Mouse (Mus musculus): ENCODE results near the gene Prom2. TPM values are rescaled to one million over a fixed set of nuclear protein-coding genes. Genes with fewer than 3 reads are reported as not detected.
A peak's percentile ranks its signal among the peaks of the same experiment; 100 is the strongest.

Gene Prom2
- total RNA-seq (2021) = under 1 TPM in 1 of 2 experiments, not detected in 1; 0.27 TPM
- long read RNA-seq = 0 reads

DNA sequence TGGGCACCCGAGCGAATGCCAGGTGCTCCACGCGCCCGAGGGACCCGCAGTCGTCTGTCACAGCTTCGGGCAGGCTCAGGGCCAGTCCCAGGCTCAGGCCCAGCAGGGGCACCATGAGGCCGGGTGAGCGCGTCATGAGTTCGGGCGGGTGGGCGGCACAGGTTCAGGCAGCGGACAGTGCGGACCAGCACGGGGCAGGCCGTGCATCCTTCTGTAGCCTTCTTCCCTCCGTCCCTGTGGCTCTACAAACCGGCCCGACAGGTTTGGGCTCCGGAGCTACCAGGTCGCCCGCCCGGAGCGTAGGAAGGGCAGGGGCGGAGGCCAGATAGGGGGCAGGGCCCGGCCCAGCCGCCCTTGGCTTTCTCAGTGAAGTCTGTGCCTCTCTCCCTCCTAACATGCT, at the start of gene Prom2:
Gene Prom2, minus strand, starts transcription at position 283 of the 400 bp plus-strand sequence.
- DNase-seq (ENCODE audit: low spot score in 2 of 2) = no peak

DNA sequence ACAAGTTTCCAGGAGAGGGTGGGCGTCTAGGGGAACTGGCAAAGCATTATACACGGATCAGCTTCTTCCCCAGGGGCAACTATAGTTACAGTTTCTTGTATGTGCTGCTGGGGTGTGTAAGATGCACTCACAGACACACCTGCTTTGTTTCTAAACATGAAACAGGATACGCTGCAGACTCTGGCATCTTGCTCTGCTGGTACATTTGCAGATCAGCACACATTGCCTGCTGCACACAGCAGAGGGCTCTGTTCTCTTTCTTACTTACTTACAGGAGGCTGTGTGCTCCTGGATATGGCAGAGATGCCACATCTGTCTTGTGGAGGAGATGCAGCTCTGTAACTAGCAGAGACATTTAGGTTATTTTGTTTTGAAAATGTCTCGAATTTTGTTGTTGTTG, 49.6 kb upstream of the Prom2 start:
- no peak for DNase-seq (ENCODE audit: low spot score in 2 of 2)

DNA sequence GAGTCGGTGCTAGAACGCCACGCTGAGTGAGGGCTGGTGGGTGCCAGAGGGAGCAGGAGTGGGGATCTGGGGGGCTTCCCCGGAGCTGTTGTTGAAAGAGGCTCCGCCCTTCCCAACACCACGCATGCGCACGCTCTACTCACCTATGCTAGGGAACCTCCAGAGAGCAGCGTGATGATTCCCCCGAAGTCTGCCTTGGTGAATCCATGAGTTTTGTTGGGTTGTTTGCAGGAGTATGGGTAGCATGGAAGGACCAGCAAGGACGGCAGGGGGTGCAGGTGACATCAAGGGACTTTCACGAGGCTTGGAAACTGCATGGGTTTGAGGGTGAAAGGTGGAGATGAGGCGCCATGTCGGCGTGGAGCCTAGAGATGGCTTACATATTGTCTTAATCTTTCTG, 48.9 kb upstream of the Prom2 start:
- DNase-seq (ENCODE audit: low spot score in 2 of 2) = no peak

DNA sequence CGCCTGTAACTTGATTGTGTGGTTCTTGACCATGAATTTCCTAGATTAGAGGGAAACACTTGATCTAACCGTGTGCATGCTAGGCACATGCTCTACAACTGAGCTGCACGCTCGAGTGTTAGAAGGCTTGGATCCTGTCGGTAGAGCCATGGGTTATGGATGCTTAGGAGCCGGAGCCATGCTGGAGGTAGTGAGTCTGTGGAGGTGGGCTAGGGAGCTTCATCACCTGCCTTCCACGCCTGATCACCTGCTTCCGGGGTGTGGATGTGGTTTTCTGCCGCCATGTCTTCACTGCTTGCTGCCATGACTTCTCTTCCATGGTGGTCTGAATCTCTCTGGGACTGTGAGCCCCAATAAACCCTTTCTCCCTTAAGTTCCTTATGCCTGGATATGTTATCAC, 47.6 kb upstream of the Prom2 start:
- no peak for DNase-seq (ENCODE audit: low spot score in 2 of 2)

DNA sequence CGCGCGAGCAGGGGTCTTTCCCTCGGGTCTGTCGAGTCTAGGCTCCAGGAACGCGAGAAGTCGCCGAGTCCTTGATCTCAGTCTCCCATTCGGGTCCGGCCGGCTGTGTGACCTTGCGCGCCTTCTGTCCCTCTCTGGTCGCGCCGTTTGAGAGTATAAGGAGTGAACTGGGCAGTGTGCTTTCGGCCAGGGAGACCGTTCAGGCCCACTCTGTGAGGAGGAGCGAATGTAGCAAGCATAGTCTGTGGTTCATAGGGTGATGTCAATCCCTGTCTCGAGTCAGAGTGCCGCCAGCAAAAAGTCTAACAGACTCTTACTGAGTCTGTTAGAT, 46.2 kb upstream of the Prom2 start:
- DNase-seq (ENCODE audit: low spot score in 2 of 2) = no peak

DNA sequence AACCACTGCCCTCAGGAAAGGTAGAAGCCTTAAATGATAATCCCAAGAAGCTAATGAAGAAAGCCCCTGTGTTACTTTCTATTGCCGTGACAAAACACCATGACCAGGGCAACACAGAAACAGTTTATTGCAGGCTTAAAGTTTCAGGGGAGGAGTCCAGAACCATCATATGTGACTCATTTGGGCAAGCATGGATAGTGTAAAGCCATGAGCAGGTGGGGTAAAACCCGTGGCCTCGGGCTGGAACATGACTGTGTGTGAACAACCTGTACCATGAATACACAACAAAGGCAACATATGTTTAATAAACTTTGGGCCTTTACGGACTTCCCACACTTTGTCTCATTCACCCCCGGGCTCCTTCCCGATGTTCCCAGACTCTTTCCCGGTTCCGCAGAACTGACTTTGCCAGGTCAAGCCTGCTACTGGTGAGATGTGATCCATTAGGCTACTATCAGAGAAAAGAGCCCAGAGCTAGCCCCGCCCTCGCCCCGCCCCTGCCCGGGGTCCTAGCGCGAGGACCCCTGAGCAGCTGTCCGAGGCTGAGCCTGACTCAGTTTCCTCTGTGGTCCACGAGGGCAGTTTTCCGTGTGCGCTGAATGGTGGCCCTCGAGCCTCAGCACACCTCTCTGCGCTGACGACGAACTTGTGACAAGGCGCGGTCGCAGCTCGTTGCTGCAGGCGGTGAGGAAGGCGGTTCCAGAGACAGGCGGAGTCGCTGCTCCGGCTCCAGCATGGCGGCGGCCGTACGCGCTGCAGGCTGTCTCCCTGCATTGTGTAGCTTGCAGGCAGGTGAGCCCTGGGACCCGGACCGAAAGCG, 45.6 kb upstream of the Prom2 start, which contains the start of the genes Zfp661 and Mrps5:
Gene Zfp661, minus strand, starts transcription at position 401 of the 820 bp plus-strand sequence.
Gene Mrps5, plus strand, starts transcription at position 529 of the 820 bp plus-strand sequence.
- DNase-seq (ENCODE audit: low spot score in 2 of 2) = peak; percentile 77 to 89

DNA sequence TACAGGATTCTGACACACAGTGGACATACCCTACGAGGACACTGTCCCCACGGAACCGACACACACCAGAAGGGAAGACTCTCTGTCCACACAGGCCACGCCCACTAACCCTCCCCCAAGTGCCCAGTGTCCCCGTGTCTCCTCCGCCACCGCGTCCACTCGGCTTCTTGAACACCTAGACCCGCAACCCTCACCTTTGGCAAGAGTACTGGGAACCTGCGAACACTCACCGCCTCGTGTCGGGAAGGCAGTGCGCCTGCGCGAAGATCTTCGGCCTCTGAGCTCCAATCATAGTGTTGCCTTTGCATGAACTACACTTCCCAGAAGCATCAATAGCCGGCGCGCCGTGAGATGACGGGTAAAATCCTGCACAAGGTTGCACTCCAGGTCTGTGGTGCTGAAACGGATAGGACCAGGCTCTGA, 43.2 kb upstream of the Prom2 start:
- peak; percentile 93 to 97 for DNase-seq (ENCODE audit: low spot score in 2 of 2)

DNA sequence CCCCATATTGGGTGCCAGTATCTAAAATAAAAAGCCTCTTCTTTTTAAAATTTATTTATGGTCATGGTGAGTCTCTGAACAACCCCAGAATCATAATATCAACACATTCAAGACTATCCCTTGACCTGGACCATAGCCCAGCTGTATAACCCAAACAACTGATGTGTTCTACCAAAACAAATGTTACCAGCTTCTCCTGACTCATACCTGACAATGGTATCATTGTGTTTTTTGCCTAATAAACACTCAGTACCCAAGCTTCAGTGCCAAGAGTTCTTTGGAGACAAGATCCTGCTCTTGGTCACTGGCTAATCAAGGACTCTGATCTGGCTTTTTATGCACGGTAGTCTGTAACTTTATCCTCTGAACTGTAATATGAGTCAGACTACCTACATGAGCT, 32.1 kb upstream of the Prom2 start:
- no peak for DNase-seq (ENCODE audit: low spot score in 2 of 2)

DNA sequence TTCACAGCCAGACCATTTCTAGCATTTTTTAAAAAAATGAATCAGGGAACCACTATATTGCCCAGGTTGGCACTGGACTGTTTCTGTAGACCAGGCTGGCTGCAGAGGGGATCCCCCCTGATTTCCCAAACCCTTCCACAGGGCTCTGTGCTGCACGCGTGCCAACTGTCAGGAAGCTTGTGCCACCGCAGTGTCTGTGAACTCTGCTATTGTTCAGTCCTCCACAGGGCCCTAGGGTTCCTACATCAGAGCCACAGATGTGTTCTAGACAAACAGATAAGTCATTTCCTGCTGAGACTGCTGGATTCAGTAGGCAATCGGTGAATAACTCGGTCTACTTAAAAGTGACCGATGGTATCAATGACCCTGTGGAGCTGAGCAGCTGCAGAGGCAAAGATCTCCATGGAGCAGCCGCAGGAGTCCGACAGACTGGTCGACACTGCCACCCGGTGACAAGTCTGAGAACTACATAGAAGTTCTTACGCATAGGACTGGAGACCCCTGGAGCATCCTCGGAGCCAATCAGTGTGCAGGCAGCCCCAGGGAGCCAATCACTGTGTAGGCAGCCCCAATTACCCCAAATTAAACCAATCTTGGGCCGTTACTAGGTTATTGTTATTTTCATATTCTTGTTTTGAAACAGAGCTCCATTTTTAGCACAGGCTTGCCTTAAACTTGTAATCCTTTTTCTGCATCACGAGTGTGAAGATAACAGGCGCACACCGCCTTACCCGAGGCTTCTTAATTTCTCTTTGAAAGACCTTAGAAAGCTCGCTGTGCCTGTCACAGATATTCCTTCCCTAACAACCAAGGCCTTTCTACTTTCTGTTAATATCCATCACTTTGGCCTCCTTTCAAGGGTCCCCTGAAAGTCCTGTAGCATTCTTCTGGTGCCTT, 18.1 kb upstream of the Prom2 start:
- DNase-seq (ENCODE audit: low spot score in 2 of 2) = peak; percentile 90 to 99

DNA sequence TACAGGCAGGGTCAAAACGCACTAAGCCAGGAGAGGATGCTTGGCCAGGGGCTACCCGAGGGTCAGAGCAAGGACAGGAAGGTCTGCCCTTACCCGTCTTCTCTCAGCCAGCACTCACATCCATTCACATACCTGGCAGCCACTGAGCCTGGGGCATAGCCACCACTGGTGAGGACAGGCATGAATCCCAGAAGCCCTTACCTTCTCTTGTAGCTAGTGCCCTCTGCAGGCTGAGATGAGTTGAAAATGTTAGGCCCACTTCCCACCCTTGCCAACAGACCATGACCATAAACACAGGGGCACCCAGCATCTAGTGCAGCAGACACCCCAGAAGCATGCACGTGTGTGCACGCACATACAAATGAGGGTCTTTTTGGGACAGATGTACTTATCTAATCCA, 9.8 kb upstream of the Prom2 start:
- DNase-seq (ENCODE audit: low spot score in 2 of 2) = peak; percentile 19 to 62

DNA sequence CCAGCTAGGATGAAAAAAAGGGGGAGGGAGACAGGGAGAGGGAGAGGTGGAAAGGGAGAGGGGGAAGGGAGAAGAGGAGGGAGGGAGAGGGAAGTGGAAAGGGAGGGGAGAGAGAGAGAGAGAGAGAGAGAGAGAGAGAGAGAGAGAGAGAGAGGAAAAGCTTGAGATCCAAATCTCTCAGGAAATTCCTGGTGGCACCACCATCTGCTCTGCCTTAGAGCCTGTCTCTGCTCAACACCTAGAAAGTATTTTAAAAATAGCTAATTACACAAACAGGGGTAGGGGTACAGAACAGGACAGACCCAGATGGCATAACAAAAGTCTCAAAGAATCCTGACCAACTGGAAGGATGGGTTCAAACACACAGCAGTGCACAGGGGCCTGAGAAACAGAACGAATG, 9.2 kb upstream of the Prom2 start:
- no peak for DNase-seq (ENCODE audit: low spot score in 2 of 2)

DNA sequence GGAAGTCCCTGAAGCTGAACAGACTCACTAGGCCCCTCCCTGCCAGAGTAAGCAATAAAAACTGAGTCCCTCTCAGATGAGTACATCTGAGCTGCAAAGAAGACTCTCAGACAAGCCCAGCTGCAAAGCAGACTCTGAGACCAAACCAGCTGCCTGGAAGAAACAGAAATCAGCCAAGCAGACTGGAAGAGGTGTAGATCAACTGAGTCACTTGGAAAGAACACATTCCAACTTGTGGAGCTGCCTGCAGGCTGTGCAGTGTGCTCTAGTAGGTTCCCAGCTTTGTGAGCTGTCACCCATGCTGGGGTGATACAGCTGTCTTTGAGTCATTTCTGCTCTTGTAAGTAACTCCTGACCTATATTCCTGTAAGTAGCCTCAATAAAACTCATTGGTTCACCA, 8.4 kb upstream of the Prom2 start:
- DNase-seq (ENCODE audit: low spot score in 2 of 2) = no peak

DNA sequence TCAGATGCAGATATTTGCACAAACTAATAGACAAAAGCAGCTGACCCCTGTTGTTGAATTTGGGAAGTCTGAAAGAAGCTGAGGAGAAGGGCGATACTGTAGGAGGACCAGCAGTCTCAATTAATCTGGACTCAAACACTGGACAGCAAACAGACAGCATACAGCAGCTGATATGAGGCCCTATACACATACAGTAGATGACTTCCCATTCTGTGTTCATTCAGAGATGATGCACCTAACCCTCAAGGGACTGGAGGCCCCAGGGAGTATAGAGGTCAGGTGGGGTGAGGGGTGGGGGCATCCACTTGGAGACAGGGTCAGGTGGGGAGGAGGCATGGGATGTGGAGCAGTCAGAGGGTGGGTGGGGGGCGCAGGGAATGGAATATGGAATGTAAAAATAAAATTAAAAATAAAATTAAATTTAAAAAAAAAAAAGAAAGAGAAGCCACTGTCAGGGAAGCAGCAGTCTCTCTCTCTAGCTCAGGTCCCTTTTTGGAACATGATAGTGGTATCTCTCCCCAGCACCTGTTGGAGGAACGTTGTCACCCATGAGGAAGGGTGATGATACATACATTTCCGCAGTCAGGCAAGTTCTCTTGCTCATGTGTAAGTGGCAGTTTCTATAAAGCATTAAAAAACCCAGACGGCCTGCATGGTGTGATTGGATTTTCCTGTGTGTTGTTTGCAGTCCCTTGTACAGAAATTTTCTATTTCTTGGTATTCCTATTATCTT, 7.2 kb upstream of the Prom2 start:
- no peak for DNase-seq (ENCODE audit: low spot score in 2 of 2)

DNA sequence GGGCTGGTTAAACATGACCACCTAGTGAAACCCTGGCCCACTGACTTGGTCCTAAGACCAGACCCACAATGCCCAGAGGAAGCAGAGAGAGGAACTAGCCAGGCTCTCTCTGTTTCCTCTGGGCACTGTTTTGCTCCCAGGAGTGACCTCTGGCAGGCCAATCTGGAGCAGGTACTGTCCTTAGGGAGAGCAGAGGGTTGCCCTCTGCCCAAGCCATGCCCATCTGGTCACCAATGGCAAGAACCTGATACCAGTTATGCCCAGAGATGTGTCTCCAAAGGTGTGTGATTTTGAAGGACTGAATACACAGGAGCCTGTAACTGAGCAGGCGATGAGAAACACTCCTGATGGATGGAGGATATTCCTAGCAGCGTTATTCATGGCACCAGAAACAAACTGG, 430 bp upstream of the Prom2 start:
- no peak for DNase-seq (ENCODE audit: low spot score in 2 of 2)

DNA sequence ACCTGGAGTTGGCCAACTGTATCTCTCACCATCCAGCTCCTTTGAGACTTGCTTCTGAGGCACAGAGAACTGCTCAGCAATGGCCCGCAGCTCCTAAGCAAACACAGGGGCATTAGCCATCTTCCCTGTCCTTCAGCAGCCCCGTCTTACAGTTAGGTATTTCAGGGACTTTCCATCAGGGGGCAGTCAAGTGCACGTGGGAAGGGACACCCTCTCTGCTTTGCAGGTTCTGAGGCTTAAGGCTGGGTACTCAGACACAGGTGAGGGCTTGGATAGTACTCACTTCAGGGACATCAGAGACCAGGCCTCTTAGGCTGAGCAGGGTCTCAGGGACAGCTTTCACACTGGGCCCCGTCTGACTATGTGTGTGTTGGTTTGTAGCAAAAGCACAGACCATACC, 1.8 kb downstream of the Prom2 start:
- no peak for DNase-seq (ENCODE audit: low spot score in 2 of 2)

DNA sequence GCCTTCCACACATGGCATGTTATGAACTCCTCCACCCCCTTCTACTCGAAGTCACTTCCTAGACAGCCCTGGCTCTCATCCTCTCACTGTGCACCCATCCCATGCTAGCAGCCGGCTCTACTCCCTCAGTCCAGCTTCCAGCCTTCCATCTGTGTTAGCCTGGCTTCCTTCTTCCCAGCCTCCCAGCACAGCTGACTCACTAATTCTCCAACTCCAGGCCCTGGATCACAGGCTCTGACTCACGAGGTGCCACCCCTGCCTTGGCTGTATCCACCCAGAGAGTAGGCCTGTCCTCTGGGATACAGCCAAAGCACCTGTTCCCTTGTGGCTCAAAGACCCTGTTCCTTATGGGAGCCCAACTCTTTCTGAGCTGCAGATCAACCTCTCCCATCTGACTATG, 3.7 kb downstream of the Prom2 start:
- peak; percentile 61 to 73 for DNase-seq (ENCODE audit: low spot score in 2 of 2)

DNA sequence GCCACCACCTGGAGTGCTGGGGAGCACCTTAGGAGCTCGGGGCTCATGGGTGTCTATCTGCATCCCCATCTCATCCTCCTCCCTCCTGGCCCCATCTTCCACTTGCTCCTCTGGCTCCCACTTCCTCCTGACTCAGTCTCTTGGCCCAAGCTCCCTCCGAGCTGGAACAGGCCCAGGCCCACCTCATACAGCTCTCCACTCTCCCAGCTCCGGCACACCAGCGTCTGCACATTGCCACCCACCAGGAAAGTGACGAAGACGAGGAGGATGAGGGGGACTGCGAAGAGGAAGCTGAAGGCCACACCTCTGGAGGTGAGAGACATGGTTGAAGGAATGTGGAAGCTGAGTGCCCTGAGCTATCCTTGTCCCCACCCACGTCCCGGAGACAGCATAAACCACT, 5.9 kb downstream of the Prom2 start:
- no peak for DNase-seq (ENCODE audit: low spot score in 2 of 2)

DNA sequence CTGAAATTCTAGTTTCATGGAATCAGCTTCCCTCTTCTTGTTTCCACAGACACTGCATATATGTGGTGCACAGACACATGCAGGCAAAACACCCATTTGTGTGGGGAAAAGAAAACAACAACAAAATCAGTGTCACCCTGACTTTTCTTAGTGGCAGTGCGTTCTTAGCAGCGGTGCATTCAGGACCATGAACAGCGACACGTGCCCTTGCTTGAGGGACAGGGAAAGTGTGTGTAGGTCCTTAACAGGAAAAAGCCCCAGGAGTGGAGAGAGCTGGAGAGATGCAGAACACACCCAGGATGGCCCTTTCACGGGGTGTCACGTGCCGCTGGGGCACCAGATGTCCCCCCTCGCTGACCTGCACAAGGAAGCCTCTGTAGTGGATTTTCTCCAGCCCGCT, 8.9 kb downstream of the Prom2 start:
- no peak for DNase-seq (ENCODE audit: low spot score in 2 of 2)

DNA sequence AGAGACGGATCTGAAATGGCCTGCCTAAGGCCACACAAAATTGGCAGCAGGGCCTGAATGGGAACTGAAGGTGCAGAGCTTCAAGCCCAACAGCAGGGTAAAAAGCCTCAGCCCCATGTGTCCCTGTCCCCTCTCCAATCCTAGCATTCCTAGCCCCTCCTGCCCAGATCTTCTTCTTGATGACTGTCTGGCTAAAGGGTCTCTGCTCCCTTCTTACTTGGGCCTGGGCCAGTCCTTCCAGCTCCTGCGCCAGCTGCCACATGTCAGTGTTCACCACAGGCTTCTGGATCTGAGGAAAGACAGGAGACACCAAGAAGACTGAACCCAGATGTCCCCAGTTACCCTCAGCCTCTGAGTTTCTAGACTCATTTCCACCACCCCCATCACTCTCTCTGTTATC, 9.7 kb downstream of the Prom2 start:
- DNase-seq (ENCODE audit: low spot score in 2 of 2) = no peak

DNA sequence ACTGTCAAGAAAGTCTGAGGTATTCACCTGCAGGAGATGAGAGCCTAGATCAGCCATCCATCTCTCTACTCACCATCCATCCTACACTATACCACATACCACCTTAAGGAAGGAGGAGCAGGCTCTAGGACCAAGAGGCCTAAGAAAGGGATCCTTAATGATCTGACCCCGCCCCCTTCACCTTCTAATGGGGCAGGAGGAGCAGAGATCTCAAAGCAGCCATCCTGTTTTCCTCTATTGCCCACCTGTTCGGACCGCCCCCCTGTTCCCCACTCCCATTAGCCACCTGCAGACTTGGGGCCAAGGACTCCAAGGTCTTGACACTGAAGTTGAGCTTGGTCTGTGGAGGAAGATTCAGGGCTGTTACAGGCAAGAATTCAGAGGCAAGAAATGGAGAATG, 10.8 kb downstream of the Prom2 start:
- no peak for DNase-seq (ENCODE audit: low spot score in 2 of 2)

DNA sequence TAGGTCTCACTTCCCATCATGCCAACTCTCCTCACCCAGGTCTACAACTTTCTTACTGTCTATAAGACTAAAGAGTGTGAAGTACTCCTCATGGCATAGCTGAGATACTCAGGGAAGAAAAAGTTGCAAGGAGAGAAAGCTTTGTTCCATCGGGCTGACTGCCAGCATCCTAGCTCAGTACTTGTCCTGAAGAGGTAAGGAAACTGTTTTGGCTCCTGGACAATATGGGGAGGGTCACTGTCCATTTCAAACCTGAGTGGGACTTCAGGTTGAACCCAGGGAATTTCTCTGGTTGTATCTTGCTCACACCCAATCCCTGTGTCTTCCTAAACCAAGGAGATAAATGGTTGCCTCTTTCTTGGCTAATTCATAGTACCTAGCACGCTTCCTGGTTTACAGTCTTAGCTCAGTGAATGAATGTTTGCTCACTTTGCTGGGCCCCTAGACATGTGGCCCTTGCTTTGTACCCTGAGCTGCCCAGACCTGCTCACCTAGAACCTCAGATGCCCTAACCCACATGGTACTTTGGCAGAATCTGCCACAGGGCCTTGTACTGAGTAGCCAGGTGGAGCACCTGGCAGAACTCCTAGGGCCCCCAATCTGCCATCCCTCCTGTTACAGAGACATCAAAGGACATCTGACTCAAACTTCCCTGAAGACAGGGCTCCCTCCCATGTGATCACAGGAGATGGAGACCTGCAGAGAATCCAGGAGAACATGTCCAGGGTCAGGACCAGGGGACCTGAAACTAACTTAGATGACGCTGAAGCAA, 16.1 kb downstream of the Prom2 start:
- no peak for DNase-seq (ENCODE audit: low spot score in 2 of 2)

All from layer of hippocampus, adult 18-20 months (tissue).